Mouse (Mus musculus) C2C12 (cell line): ENCODE results near the gene Nek6.

Source experiments
- CEBPB ChIP-seq: IDR thresholded peaks from one replicate; pipeline ENCODE4 v1.6.1; 2011; ENCODE audit warnings: low read depth, mild to moderate bottlenecking, control low read depth, moderate library complexity
- CTCF ChIP-seq: IDR thresholded peaks from one replicate; pipeline ENCODE4 v1.5.1; 2011; ENCODE audit not compliant: control insufficient read depth, insufficient read depth, insufficient read length
- FOSL1 ChIP-seq: IDR thresholded peaks from one replicate; pipeline ENCODE4 v1.8.0; 2011; ENCODE audit warnings: mild to moderate bottlenecking, low read length; ENCODE audit not compliant: poor library complexity, insufficient read depth, severe bottlenecking
- MAX ChIP-seq: IDR thresholded peaks from one replicate; pipeline ENCODE4 v1.6.1; 2011; ENCODE audit warnings: mild to moderate bottlenecking, control low read depth
- MYOD1 ChIP-seq: IDR thresholded peaks from one replicate; pipeline ENCODE4 v1.6.1; 2011; ENCODE audit warnings: low read depth; ENCODE audit not compliant: control insufficient read depth, insufficient read length
- MYOG ChIP-seq: IDR thresholded peaks from one replicate; pipeline ENCODE4 v1.6.1; 2011; ENCODE audit not compliant: control insufficient read depth, insufficient read length; ENCODE audit errors: extremely low read depth
- USF1 ChIP-seq: IDR thresholded peaks from one replicate; pipeline ENCODE4 v1.6.1; 2011; ENCODE audit warnings: low read depth, mild to moderate bottlenecking, control low read depth, moderate library complexity

DNA sequence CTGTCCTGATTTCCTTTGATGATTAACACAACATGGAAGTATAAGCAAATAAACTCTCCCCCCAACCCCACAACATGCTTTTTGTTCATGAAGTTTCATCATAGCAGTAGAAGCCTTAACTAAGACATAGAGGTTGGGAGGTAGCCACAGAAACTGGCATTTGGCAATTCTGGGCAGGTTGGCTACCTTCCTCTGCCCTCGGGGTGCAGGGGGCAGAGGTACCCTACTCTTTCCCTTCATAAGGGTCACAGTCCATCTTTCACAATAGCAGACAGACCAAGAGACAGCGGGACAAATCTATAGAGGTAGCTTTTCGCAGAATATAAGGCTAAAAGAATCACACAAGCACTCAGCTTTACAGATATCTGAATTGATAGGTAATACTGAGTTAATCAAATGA is 8.7 kb upstream of the Nek6 start:
- no peak for TF ChIP-seq CTCF
- no peak for TF ChIP-seq CEBPB
- no peak for TF ChIP-seq MAX
- no peak for TF ChIP-seq USF1
- no peak for TF ChIP-seq MYOD1
- no peak for TF ChIP-seq MYOG
- TF ChIP-seq FOSL1 = no peak
